Mouse (Mus musculus) gastrocnemius, postnatal 25 days (tissue): ENCODE results near the gene Coch. TPM values are rescaled to one million over a fixed set of nuclear protein-coding genes. Genes with fewer than 3 reads are reported as not detected.
"Not testable (repeated sequence)": the region's sequence is repeated elsewhere in the genome, so short reads cannot be mapped to it uniquely, and the experiment has no call there.

Source experiments
- DNase-seq: peaks from one replicate; pipeline ENCODE4 v3.0.0; 2022
- long read RNA-seq, 2 experiments: library from polyadenylated mRNA; stranded (forward); transcript quantifications; one replicate each; pipeline ENCODE4 v2.0.0; 2021
- total RNA-seq, 2 experiments: library from RNA; stranded (reverse); gene quantifications; 1 replicate in 1 of 2; 2 replicates in 1 of 2; pipeline ENCODE4 v1.2.3; 2021

The Coch gene
- under 1 TPM; 0.13 to 0.15 TPM for total RNA-seq
- long read RNA-seq, experiment 1, result 0 reads
- long read RNA-seq, experiment 2, partial matches to known transcripts, result 0 of 1 reads
- long read RNA-seq, experiment 2, other reads (novel, unspliced or antisense), result 0 of 1 reads

- peak; percentile 7 for DNase-seq
These were observed at the start of gene Coch for GRCm38 (mm10) chr12:51593229-51594029. Gene Coch, plus strand, starts transcription at chr12:51593341.

GRCm38 (mm10) chr12:51543402-51543960 is 49.7 kb upstream of the Coch start:
- DNase-seq, result no peak

- DNase-seq, result no peak
These were observed 38.1 kb upstream of the Coch start for GRCm38 (mm10) chr12:51555041-51555440.

GRCm38 (mm10) chr12:51561416-51561815 is 31.7 kb upstream of the Coch start:
- no peak for DNase-seq

- DNase-seq, result no peak
These were observed 25.9 kb upstream of the Coch start for GRCm38 (mm10) chr12:51567225-51567624.

GRCm38 (mm10) chr12:51569472-51569871 is 23.7 kb upstream of the Coch start:
- no peak for DNase-seq

GRCm38 (mm10) chr12:51569944-51570343 is 23.2 kb upstream of the Coch start:
- DNase-seq, result no peak

- no peak for DNase-seq
These were observed 20.5 kb upstream of the Coch start for GRCm38 (mm10) chr12:51572651-51573050.

- DNase-seq, result not testable (repeated sequence)
These were observed 15.3 kb upstream of the Coch start for GRCm38 (mm10) chr12:51577816-51578215.

- no peak for DNase-seq
These were observed 3.9 kb upstream of the Coch start for GRCm38 (mm10) chr12:51589263-51589662.

GRCm38 (mm10) chr12:51591921-51592320 is 1.2 kb upstream of the Coch start:
- no peak for DNase-seq

- DNase-seq, result no peak
These were observed 283 bp upstream of the Coch start for GRCm38 (mm10) chr12:51592888-51593228.

- no peak for DNase-seq
These were observed 909 bp downstream of the Coch start for GRCm38 (mm10) chr12:51594030-51594470.

GRCm38 (mm10) chr12:51603306-51603705 is 10.2 kb downstream of the Coch start:
- no peak for DNase-seq

GRCm38 (mm10) chr12:51606138-51606537 is 13.0 kb downstream of the Coch start:
- DNase-seq, result no peak

GRCm38 (mm10) chr12:51612361-51612760 is 19.2 kb downstream of the Coch start:
- DNase-seq, result no peak

GRCm38 (mm10) chr12:51620572-51620971 is 27.4 kb downstream of the Coch start:
- DNase-seq, result no peak

GRCm38 (mm10) chr12:51621161-51621560 is 28.0 kb downstream of the Coch start:
- no peak for DNase-seq

- no peak for DNase-seq
These were observed 29.7 kb downstream of the Coch start for GRCm38 (mm10) chr12:51622670-51623365.

GRCm38 (mm10) chr12:51623366-51623694 is 30.2 kb downstream of the Coch start:
- DNase-seq, result no peak

- no peak for DNase-seq
These were observed 40.3 kb downstream of the Coch start for GRCm38 (mm10) chr12:51633481-51633880.

- DNase-seq, result no peak
These were observed 43.1 kb downstream of the Coch start for GRCm38 (mm10) chr12:51636260-51636659.
